Mouse (Mus musculus) embryonic facial prominence, embryonic 11.5 days (tissue): ENCODE measurements around the gene Rsph6a. TPM values are rescaled to one million over a fixed set of nuclear protein-coding genes. Genes with fewer than 3 reads are reported as not detected.
A peak's percentile ranks its signal among the peaks of the same experiment; 100 is the strongest.
"Not testable (repeated sequence)": the region's sequence is repeated elsewhere in the genome, so short reads cannot be mapped to it uniquely, and the experiment has no call there.

Experiments
- ATAC-seq: fragments of 200-750 bp; cut with Nextera tagmentation; replicated peaks from 2 replicates; pipeline ENCODE4 v1.8.0; 2017; ENCODE audit warnings: low read depth; ENCODE audit not compliant: insufficient number of reproducible peaks, low FRiP score, low TSS enrichment
- DNase-seq: peaks from one replicate; pipeline ENCODE4 v3.0.0-alpha.2; 2015; ENCODE audit warnings: low spot score
- H3K27ac ChIP-seq: fragments of 300-500 bp; sonication (generic); replicated peaks from 2 replicates; pipeline ENCODE4 v1.5.1; 2014; ENCODE audit warnings: mild to moderate bottlenecking, low read depth, low read length, control low read depth
- H3K27me3 ChIP-seq: fragments of 300-500 bp; sonication (generic); 2 replicates; pipeline ENCODE4 v1.6.1; 2014; ENCODE audit warnings: mild to moderate bottlenecking, low read length, moderate library complexity, mixed read lengths; ENCODE audit not compliant: control insufficient read depth, insufficient read depth
- H3K36me3 ChIP-seq: fragments of 300-500 bp; sonication (generic); replicated peaks from 2 replicates; pipeline ENCODE4 v1.6.1; 2014; ENCODE audit warnings: low read depth, mild to moderate bottlenecking, low read length, moderate library complexity, mixed read lengths; ENCODE audit not compliant: control insufficient read depth, insufficient read depth
- H3K4me1 ChIP-seq: fragments of 300-500 bp; sonication (generic); 2 replicates; pipeline ENCODE4 v1.6.1; 2014; ENCODE audit warnings: low read length, mixed read lengths; ENCODE audit not compliant: control insufficient read depth, insufficient read depth
- H3K4me2 ChIP-seq: fragments of 300-500 bp; sonication (generic); 2 replicates; pipeline ENCODE4 v1.6.1; 2014; ENCODE audit warnings: low read depth, mild to moderate bottlenecking, control low read depth, low read length, moderate library complexity
- H3K4me3 ChIP-seq: fragments of 300-500 bp; sonication (generic); 2 replicates; pipeline ENCODE4 v1.5.1; 2014; ENCODE audit warnings: low read depth, low read length, control low read depth
- H3K9ac ChIP-seq: fragments of 300-500 bp; sonication (generic); replicated peaks from 2 replicates; pipeline ENCODE4 v1.6.1; 2014; ENCODE audit warnings: mild to moderate bottlenecking, control low read depth, low read length
- H3K9me3 ChIP-seq: fragments of 300-500 bp; sonication (generic); replicated peaks from 2 replicates; pipeline ENCODE4 v1.6.1; 2016; ENCODE audit warnings: mild to moderate bottlenecking, low read length, inconsistent platforms, mixed read lengths; ENCODE audit not compliant: control insufficient read depth
- WGBS: fragments of 180-500 bp; shearing (Covaris S2); extraction: QIAGEN DNeasy Blood & Tissue Kit; methylation state at CpG from one replicate; pipeline ENCODE4 v1.1.7; 2014; 5-methylcytosine and 5-hydroxymethylcytosine counted together
- polyA plus RNA-seq: library from polyadenylated mRNA; unstranded; fragments of >200 nt; fragmentation: Nextera tagmentation; extraction: Ambion mirVana; gene quantifications from 2 replicates; pipeline ENCODE4 v1.2.1, GENCODE M21; 2014

The Rsph6a gene
- polyA plus RNA-seq, 1 experiment from 2014 or later: not detected

GRCm38 (mm10) chr7:19067063-19067462, 12.6 kb downstream of the Rsph6a start:
- H3K27ac ChIP-seq: no peak overlapping the region
- no peak overlapping the region for H3K9ac ChIP-seq
- DNase-seq: no peak
- no peak for ATAC-seq
- H3K4me2 ChIP-seq: no peak overlapping the region
- no peaks in the 10 kb centered on the region for H3K9me3 ChIP-seq
- H3K36me3 ChIP-seq: no peaks in the 10 kb centered on the region
- no peak overlapping the region for H3K4me3 ChIP-seq
- H3K4me1 ChIP-seq: no peaks in the 10 kb centered on the region
- 43% methylated on average over 14 of the region's 14 CpGs for WGBS
- H3K27me3 ChIP-seq: peaks cover 22% of the 10 kb centered on the region

DNA sequence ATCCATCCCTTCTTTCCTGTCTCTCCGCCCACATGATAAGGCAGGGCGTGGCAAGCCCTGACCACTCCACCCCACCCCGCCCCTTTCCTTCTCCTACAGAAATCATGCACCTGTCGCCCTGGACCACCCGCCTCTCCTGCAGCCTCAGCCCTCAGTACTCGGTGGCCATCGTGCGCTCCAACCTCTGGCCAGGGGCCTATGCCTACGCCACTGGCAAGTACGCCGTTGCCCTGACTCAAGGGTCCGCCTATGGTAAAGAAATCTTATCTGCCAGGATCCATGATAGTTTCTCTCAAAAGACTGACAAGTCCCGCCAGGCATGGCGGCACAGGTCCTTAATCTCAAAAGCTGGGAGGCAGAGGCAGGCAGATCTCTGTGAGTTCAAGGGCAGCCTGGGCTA, 13.4 kb downstream of the Rsph6a start:
- Histone ChIP-seq H3K9ac (no peak overlapping the region), H3K27ac (no peak overlapping the region), H3K36me3 (no peaks in the 10 kb centered on the region), H3K4me3 (no peak overlapping the region), H3K4me2 (no peak overlapping the region), H3K9me3 (no peaks in the 10 kb centered on the region), H3K27me3 (peaks cover 22% of the 10 kb centered on the region), H3K4me1 (no peaks in the 10 kb centered on the region)
- ATAC-seq: no peak
- DNase-seq: no peak
- 66% methylated on average over 14 of the region's 14 CpGs for WGBS

DNA sequence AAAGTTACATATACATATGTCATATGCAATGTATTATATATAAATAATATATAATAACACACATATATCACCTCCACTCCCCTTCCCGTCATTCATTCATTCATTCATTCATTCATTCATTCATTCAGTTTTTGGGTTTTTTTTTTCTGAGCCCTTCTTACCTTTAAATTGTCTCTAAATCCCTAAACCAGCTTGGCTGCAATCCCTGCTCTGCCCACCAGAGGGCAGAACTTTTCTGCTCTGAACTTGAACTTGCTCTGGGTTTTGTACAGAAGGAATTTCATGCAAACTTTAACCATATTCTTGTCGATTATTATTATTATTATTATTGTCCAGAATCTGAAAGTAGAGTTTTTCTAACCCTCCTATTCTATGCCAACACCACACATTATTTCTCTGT, 14.2 kb downstream of the Rsph6a start:
- Histone ChIP-seq H3K4me2 (no peak overlapping the region), H3K36me3 (no peaks in the 10 kb centered on the region), H3K9me3 (no peaks in the 10 kb centered on the region), H3K27me3 (peaks cover 22% of the 10 kb centered on the region), H3K4me1 (no peaks in the 10 kb centered on the region), H3K4me3 (no peak overlapping the region), H3K27ac (no peak overlapping the region), H3K9ac (no peak overlapping the region)
- 12% methylated on average over 2 of the region's 2 CpGs for WGBS
- ATAC-seq (no peak), DNase-seq (peak; percentile 86)

DNA sequence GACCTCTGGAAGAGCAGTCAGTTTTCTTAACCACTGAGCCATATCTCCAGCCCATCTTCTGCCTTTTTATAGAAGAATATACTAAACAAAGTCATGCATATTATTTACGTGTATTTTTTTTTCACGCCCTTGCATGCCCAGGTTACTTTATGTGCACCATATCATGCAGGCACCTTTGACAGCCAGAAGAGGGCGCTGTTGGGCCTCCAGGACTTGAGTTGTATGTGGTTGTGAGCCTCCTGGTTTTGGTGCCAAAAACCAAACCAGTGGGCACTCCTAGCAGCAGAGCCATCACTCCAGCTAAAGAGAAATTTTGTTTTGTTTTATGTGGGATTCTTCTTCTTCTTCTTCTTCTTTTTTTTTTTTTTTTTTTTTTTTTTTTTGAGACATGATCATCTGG, 15.0 kb downstream of the Rsph6a start:
- WGBS: 49% methylated on average over 3 of the region's 3 CpGs
- Histone ChIP-seq H3K9ac (no peak overlapping the region), H3K36me3 (no peaks in the 10 kb centered on the region), H3K4me2 (no peak overlapping the region), H3K9me3 (no peaks in the 10 kb centered on the region), H3K27ac (no peak overlapping the region), H3K4me1 (no peaks in the 10 kb centered on the region), H3K27me3 (peaks cover 21% of the 10 kb centered on the region), H3K4me3 (no peak overlapping the region)
- ATAC-seq (no peak), DNase-seq (no peak)

DNA sequence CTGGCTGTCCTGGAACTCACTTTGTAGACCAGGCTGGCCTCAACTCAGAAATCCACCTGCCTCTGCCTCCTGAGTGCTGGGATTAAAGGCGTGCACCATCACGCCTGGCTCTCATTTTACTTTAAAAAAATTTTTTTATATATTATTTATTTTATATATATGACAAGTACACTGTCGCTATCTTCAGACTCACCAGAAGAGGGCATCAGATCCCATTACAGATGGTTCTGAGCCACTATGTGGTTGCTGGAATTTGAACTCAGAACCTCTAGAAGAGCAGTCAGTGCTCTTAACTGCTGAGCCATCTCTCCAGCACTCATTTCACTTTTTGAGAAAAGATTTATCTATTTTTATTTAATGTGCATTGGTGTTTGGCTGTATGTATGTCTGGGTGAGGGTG, 16.5 kb downstream of the Rsph6a start:
- DNase-seq, H3K27ac ChIP-seq, H3K9me3 ChIP-seq, H3K4me3 ChIP-seq, H3K9ac ChIP-seq, ATAC-seq, H3K4me1 ChIP-seq, H3K36me3 ChIP-seq, H3K4me2 ChIP-seq: not testable (repeated sequence)
- WGBS: 61% methylated on average over 3 of the region's 3 CpGs
- peaks cover 11% of the 10 kb centered on the region for H3K27me3 ChIP-seq

GRCm38 (mm10) chr7:19073504-19073903, 19.0 kb downstream of the Rsph6a start:
- H3K27me3 ChIP-seq: no peaks in the 10 kb centered on the region
- WGBS: 77% methylated on average over 9 of the region's 9 CpGs
- ATAC-seq: no peak
- H3K9me3 ChIP-seq: no peaks in the 10 kb centered on the region
- H3K36me3 ChIP-seq: no peaks in the 10 kb centered on the region
- no peak overlapping the region for H3K4me3 ChIP-seq
- no peak overlapping the region for H3K4me2 ChIP-seq
- H3K9ac ChIP-seq: no peak overlapping the region
- no peaks in the 10 kb centered on the region for H3K4me1 ChIP-seq
- no peak overlapping the region for H3K27ac ChIP-seq
- DNase-seq: no peak

DNA sequence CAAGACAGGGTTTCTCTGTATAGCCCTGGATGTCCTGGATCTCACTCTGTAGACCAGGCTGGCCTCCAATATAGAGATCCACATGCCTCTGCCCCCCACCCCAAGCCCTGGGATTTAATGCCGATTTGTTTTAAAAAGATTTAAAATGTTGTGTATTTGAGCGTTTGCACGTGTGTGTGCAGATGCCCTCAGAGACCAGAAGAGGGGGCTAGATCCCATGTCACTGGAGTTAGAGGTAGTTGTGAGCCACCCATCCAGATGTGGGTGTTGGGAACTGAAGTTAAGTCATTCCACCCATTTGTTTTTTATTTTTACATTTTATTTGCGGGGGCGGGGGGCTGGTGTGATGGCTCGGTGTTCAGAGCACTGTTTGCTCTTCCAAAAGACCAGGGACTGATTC, 20.0 kb downstream of the Rsph6a start:
- Histone ChIP-seq H3K36me3 (no peaks in the 10 kb centered on the region; the same call in none of the 2 replicates), H3K27me3 (no peaks in the 10 kb centered on the region), H3K4me2 (no peak overlapping the region), H3K4me1 (no peaks in the 10 kb centered on the region), H3K4me3 (no peak overlapping the region), H3K27ac (no peak overlapping the region), H3K9ac (no peak overlapping the region), H3K9me3 (no peaks in the 10 kb centered on the region)
- ATAC-seq: no peak
- no peak for DNase-seq
- WGBS: 95% methylated on average over 6 of the region's 6 CpGs

DNA sequence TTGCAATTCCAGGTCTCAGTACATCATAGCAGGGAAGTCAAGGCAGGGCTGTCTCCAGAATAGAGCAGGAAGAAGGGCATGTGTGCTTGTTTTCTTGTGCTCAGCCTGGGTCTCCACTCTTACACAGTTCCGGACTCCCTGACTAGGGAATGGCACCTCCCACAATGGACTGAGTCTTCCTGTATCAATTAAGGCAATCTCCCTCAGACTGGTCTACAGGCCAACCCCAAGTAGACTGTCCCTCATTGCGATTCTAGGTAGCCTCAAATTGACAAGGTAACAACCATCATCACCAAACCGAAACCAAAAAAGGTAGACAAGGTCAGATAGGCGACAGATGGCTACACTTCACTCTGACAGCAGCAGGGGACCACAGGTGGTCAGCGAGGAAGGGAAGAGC, 20.7 kb downstream of the Rsph6a start:
- H3K4me2 ChIP-seq: peak overlapping the region; percentile 28; the same call in 1 of the 2 replicates
- H3K27ac ChIP-seq: no peak overlapping the region
- H3K4me3 ChIP-seq: peak overlapping the region; percentile 100
- H3K36me3 ChIP-seq: peaks cover 5% of the 10 kb centered on the region
- no peaks in the 10 kb centered on the region for H3K27me3 ChIP-seq
- no peak for DNase-seq
- no peaks in the 10 kb centered on the region for H3K4me1 ChIP-seq
- no peaks in the 10 kb centered on the region for H3K9me3 ChIP-seq
- no peak overlapping the region for H3K9ac ChIP-seq
- WGBS: 54% methylated on average over 5 of the region's 5 CpGs
- no peak for ATAC-seq
